Mouse (Mus musculus) urinary bladder, adult 18-20 months (tissue): ENCODE data around the gene Meox1.

Experiments used
- DNase-seq, 2 experiments: peaks; one replicate each; pipeline ENCODE4 v3.0.0; 2022; ENCODE audit warnings: low spot score in 2 of 2, mixed read lengths in 2 of 2

Gene Meox1

DNA sequence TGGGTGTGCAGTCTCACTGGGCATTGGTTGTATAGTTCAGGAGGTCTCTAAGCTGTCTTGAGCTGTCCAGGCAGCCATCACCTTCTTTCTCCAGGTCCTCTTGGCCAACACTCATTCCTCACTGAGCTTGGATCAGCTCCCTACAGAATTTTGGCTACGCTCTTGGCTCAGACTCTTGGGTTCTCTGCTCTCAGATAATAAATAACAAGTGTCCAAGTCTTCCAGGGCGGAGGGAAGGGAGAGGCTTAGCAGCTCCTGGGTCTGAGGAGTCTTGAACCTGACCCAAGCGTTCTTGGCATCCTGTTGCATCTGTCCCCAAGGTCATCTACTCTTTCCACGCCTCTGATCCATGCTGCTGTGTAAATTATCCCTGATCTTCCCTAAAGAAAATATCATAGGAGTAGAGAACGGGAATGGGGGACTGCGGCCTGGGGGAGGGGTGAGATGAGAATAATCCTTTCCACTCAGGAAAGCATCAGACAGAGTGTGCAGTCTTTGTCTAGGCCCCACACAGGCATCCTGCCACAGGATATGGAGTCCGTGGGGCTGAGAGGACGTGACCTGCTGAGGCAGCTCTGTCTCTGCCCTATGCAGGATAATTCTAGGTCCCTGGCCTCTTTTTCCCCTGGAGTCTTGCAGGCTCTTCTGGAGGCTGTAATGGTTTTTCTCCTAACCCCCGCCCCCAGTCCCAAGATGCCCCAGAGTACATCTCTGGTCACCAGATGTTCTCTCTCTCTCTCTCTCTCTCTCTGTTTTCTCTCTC lies 38.0 kb downstream of the Meox1 start:
- no peak for DNase-seq

DNA sequence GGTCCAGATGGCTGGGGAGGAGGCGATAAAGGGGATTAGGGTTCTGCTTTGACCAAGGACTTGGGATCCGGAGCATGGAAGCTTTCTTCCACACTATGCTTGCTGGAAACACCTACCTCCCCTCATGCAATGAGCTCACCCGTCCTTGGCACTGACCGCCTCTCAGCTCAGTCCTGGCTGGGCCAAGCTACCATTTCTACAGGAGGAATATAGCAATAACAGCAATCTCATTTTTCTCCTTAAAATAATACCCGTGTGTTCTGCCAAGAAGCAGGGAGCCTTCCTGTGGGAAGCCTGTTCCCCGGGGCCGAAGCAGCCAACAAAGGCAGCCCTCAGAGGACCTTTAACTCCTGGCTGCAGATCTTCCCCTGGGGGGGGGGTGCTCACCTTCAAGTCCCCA lies 43.1 kb downstream of the Meox1 start:
- no peak for DNase-seq

DNA sequence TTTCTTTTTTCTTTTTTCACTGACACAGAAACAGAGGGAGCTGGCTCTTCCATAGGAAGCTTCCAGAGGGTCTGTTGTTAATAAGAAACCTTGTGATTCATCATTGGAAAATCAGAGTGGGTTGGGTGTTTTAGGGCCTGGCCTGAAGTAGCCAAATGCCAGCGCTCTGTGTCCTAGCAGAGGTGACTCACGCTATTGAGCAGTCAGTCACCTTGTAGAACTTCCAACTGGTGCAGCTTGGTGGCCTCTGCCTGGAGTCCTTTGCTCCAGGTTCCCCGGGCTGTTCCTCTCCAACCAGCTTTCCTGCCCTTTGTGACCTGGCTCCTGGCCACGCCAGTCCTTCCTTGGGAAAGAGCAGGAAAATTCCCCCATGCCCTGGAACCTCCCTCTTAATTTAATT lies 44.9 kb downstream of the Meox1 start:
- DNase-seq = no peak

DNA sequence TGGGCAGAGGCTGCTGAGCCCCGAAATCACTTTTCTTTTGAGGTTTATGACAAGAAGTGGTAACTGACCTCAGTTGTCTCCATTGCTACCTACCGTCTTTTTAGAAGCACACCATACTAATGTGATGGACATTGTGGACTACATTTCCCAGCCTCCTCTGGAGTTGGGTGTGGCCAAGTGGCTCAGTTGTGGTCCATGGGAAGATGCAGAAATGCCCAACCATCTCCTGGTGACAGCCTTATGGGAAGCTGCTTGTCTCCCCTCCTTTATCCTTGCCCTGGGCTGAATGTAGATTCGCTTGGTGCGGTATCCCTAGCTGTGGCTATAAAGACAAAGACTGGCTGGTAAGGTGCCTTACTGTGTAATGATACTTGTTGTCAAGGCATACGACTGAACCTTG lies 46.7 kb downstream of the Meox1 start:
- DNase-seq = no peak

DNA sequence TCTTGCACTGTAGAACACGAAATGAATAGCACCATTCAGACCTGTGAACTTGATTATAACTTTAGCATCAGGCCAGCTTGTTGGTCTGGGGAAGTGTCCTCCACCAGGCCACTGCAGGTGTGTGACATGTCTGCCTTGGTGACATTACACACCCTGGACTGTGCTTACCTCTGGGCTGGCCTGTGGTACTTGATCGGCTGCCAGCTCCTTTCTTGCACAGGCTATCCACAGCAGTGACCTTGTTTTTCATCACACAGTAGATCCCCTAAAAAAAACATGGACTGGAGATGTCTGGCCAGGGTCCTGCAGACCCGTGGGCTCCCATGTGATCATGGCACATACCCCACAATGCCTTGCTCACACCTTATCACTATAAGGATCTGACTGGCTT lies 51.4 kb downstream of the Meox1 start:
- no peak for DNase-seq

DNA sequence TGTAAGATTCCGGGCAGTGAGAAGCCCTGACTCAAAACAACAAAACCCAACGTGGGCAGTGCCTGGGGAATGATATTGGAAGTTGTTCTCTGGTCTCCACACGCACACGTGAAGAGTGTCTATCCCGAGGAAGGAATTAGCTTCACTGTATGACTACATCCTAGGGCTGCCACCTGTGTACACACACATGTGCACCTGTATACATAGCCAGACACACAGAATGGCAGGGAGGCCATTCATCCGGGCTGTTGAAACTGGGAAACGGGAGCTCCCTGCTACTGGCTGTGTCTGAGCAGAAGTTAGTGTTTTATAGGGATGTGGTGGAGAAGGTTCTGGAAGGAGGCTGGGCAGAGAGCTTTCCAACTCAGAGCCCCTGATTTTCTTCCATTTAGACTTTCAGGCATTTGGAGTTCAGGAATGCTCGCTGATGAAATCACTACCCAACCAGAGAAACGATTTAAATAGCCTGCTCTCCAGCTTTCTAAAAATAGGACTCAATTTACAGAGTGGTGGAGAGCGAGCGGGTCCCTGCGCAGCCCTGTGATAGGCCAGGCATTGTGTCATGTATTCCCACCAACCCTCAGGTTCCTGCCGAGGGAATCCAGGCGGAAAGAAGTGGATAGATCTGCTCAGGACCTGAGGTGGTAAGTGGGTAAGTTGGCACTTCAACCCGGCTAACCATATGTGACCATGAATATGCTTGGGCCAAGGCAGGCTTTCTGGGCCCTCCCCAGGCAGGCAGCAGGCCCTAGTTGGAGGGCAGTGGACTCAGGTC lies 52.0 kb downstream of the Meox1 start:
- DNase-seq = no peak

DNA sequence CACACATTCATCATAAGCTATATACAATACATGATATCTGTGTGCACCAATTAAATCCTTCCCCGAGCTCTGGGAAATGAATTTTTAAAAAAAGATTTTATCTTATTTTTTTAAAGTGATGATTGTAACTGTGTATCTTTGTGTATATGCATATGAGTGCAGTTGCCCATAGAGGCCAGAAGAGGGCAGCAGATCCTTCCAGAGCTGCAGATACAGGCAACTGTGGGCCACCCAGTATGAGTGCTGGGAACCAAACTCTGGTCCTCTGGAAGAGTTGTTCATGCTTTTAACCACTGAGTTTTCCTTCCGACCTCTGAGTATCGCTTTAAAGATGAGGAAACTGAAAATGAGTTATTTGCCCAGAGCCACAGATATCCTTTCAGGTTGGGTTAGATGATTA lies 53.8 kb downstream of the Meox1 start:
- no peak for DNase-seq

DNA sequence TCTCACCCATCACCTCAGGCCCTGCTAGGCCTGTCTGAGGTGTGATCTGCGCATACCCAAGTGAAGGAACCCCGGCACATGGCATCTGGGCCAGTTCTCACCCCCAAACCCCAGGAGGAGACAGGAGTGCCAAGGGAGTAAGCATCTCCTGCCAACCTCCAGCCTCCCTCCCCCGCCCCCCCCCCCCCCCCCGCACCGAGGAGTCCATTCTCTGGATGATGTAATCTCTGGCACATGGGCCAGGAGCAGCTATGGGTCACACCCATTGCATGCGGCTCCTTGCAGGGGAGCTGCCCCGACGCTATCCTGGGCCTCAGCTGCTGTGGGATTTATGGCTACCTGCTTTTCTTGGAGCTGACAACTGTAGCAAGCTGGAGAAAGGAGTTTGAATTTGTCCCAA lies 54.7 kb downstream of the Meox1 start:
- peak in 1 of 2 experiments; percentile 27 for DNase-seq

DNA sequence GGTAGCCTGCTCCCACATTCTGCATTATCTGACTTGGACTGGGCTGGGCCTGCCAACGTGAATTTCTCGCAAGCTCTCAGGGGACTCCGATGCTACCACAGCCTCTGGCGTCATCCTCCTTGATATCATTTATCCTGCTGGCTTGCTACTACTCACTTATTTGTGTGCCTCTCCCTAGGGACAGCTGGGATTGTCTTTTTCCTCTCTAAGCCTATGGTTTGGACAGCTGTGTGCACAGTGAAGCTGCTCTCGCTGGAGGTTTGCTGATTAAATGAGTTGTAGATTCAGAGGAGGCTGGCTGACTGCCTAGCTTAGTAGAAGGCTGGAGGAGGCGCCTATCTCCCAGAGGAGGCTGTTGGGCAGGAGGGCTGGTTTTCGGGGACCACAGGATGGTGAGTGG lies 62.2 kb downstream of the Meox1 start:
- no peak for DNase-seq

DNA sequence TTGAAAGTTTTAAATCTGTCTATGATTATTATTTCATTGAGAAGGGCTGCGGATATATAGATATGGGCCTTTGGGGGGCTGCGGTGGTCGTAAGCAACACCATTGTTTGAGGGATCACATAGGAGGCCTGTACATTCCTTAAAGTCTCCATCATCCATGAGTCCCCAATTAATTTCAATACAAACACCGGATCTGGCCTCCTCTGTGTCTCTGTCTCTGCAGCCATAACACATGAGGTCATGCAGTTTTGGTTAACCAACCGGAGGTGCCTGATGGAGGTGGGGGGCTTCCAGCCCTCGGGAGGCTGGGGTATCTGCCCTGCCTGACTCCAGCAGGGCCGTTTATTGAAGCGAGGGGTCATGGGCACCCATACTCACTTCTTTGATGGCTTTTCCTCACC lies 63.6 kb downstream of the Meox1 start:
- no peak for DNase-seq

DNA sequence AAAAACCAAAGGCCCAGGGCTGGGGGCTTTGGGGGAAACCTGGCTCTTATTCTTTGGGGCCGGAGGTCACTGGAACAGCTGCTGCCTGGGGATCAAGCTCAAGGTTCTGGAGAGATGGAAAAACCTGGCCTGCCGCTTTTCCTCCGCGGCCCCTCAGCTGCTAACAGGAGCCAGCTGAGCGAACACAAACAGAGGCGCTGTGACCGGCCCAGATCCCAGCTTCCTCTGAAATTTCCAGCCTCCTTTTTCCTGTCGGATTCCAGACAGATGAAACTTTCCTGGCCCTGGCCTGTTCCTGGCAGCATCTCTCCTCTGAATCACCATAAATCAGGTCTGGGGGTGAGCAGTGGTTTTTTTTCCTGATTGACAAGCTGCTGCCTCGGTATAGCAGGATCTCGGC lies 64.1 kb downstream of the Meox1 start:
- peak in 1 of 2 experiments; percentile 13 for DNase-seq

DNA sequence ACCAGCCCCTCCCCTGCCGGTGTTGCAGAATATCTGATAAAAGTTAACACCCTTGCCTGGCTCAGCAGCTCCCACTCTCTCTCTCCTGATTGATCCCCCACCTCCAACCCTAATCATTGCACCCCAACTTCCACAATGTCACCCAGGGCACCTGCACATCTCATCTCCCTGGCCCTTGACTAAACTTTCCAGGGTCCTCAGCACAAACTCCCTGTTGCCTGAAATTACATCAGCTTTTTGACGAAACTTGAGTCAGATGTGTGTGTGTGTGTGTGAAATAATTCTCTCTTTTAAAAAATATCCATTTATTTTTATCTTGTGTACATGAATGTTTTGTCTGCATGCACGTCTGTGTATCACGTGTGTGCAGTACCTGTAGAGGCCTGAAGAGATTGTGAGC lies 65.5 kb downstream of the Meox1 start:
- DNase-seq = no peak
